Mouse (Mus musculus) lung, embryonic 15.5 days (tissue): ENCODE data around the gene Cyp2u1. TPM values are rescaled to one million over a fixed set of nuclear protein-coding genes. Genes with fewer than 3 reads are reported as not detected.

Experiments used
- ATAC-seq: fragments of 200-750 bp; cut with Nextera tagmentation; 2 replicates; pipeline ENCODE4 v1.8.0; 2017; ENCODE audit warnings: moderate number of reproducible peaks, borderline replicate concordance; ENCODE audit not compliant: low FRiP score, low TSS enrichment; ENCODE audit errors: extremely low read depth
- H3K27ac ChIP-seq: fragments of 300-500 bp; sonication (generic); 2 replicates; pipeline ENCODE4 v1.5.1; 2015; ENCODE audit warnings: moderate library complexity, mild to moderate bottlenecking, inconsistent platforms
- H3K27me3 ChIP-seq: fragments of 300-500 bp; sonication (generic); 2 replicates; pipeline ENCODE4 v1.6.1; 2015; ENCODE audit warnings: inconsistent platforms
- H3K36me3 ChIP-seq: fragments of 300-500 bp; sonication (generic); 2 replicates; pipeline ENCODE4 v1.6.1; 2015; ENCODE audit warnings: inconsistent platforms
- H3K4me1 ChIP-seq: fragments of 300-500 bp; sonication (generic); 2 replicates; pipeline ENCODE4 v1.6.1; 2015; ENCODE audit warnings: inconsistent platforms
- H3K4me2 ChIP-seq: fragments of 300-500 bp; sonication (generic); 2 replicates; pipeline ENCODE4 v1.6.1; 2015; ENCODE audit warnings: inconsistent platforms, mild to moderate bottlenecking, moderate library complexity
- H3K4me3 ChIP-seq: fragments of 300-500 bp; sonication (generic); 2 replicates; pipeline ENCODE4 v1.5.1; 2015; ENCODE audit warnings: mild to moderate bottlenecking, inconsistent platforms
- H3K9ac ChIP-seq: fragments of 300-500 bp; sonication (generic); 2 replicates; pipeline ENCODE4 v1.6.1; 2015; ENCODE audit warnings: inconsistent platforms
- H3K9me3 ChIP-seq: fragments of 300-500 bp; sonication (generic); 2 replicates; pipeline ENCODE4 v1.6.1; 2016; ENCODE audit warnings: inconsistent platforms
- WGBS: fragments of 180-500 bp; shearing (Covaris S2); methylation state at CpG from one replicate; pipeline ENCODE4 v1.1.7; 2015; 5-methylcytosine and 5-hydroxymethylcytosine counted together
- polyA plus RNA-seq: library from polyadenylated mRNA; unstranded; fragments of >200 nt; fragmentation: Nextera tagmentation; extraction: Ambion mirVana; gene quantifications from 2 replicates; pipeline ENCODE4 v1.2.1, GENCODE M21; 2015

Cyp2u1 gene
- polyA plus RNA-seq, 1 experiment from 2014 or later: 2.2 TPM

GRCm38 (mm10) chr3:131327189-131327588, 24.2 kb upstream of the Cyp2u1 start:
- no peaks in the 10 kb centered on the region for H3K4me1 ChIP-seq
- WGBS: 63% methylated on average over 7 of the region's 7 CpGs
- H3K4me2 ChIP-seq: no peak overlapping the region
- no peak overlapping the region for H3K27ac ChIP-seq
- no peaks in the 10 kb centered on the region for H3K27me3 ChIP-seq
- no peaks in the 10 kb centered on the region for H3K9me3 ChIP-seq
- H3K4me3 ChIP-seq: no peak overlapping the region
- no peak overlapping the region for H3K9ac ChIP-seq
- H3K36me3 ChIP-seq: no peaks in the 10 kb centered on the region
- ATAC-seq: no peak

GRCm38 (mm10) chr3:131326637-131327036, 23.6 kb upstream of the Cyp2u1 start:
- 82% methylated on average over 4 of the region's 4 CpGs for WGBS
- no peak overlapping the region for H3K4me2 ChIP-seq
- H3K27ac ChIP-seq: no peak overlapping the region
- no peaks in the 10 kb centered on the region for H3K4me1 ChIP-seq
- H3K4me3 ChIP-seq: no peak overlapping the region
- H3K27me3 ChIP-seq: no peaks in the 10 kb centered on the region
- no peaks in the 10 kb centered on the region for H3K9me3 ChIP-seq
- ATAC-seq: no peak
- H3K9ac ChIP-seq: no peak overlapping the region
- H3K36me3 ChIP-seq: no peaks in the 10 kb centered on the region

- H3K9me3 ChIP-seq: no peaks in the 10 kb centered on the region
- 67% methylated on average over 14 of the region's 14 CpGs for WGBS
- H3K36me3 ChIP-seq: no peaks in the 10 kb centered on the region
- no peak overlapping the region for H3K4me2 ChIP-seq
- H3K4me1 ChIP-seq: 0 out of 2 replicates have a peak, but pooled peaks cover 4% of the 10 kb centered on the region
- no peaks in the 10 kb centered on the region for H3K27me3 ChIP-seq
- ATAC-seq: no peak
- no peak overlapping the region for H3K27ac ChIP-seq
- no peak overlapping the region for H3K9ac ChIP-seq
- H3K4me3 ChIP-seq: no peak overlapping the region
These were observed 19.2 kb upstream of the Cyp2u1 start for GRCm38 (mm10) chr3:131322081-131322815.

- Histone ChIP-seq H3K9me3 (no peaks in the 10 kb centered on the region), H3K4me1 (0 out of 2 replicates have a peak, but pooled peaks cover 4% of the 10 kb centered on the region), H3K9ac (no peak overlapping the region), H3K27me3 (no peaks in the 10 kb centered on the region), H3K4me2 (no peak overlapping the region), H3K27ac (no peak overlapping the region), H3K36me3 (no peaks in the 10 kb centered on the region), H3K4me3 (no peak overlapping the region)
- 7% methylated on average over 3 of the region's 3 CpGs for WGBS
- ATAC-seq: no peak
These were observed 17.2 kb upstream of the Cyp2u1 start for GRCm38 (mm10) chr3:131320184-131320583.

GRCm38 (mm10) chr3:131318211-131318610, 15.2 kb upstream of the Cyp2u1 start:
- Histone ChIP-seq H3K9me3 (no peaks in the 10 kb centered on the region), H3K36me3 (no peaks in the 10 kb centered on the region), H3K4me1 (0 out of 2 replicates have a peak, but pooled peaks cover 4% of the 10 kb centered on the region), H3K9ac (no peak overlapping the region), H3K27me3 (no peaks in the 10 kb centered on the region), H3K4me2 (no peak overlapping the region), H3K27ac (no peak overlapping the region), H3K4me3 (no peak overlapping the region)
- ATAC-seq: no peak
- WGBS: 43% methylated on average over 2 of the region's 2 CpGs

- peak; percentile 49; the same call in 1 of the 2 replicates for ATAC-seq
- no peaks in the 10 kb centered on the region for H3K36me3 ChIP-seq
- H3K27ac ChIP-seq: no peak overlapping the region
- H3K4me3 ChIP-seq: no peak overlapping the region
- 0 out of 2 replicates have a peak, but pooled peaks cover 4% of the 10 kb centered on the region for H3K4me1 ChIP-seq
- no peak overlapping the region for H3K9ac ChIP-seq
- H3K9me3 ChIP-seq: no peaks in the 10 kb centered on the region
- WGBS: 56% methylated on average over 1 of the region's 1 CpGs
- no peaks in the 10 kb centered on the region for H3K27me3 ChIP-seq
- H3K4me2 ChIP-seq: no peak overlapping the region
These were observed 14.1 kb upstream of the Cyp2u1 start for GRCm38 (mm10) chr3:131317126-131317525.

GRCm38 (mm10) chr3:131315957-131316510, 13.0 kb upstream of the Cyp2u1 start:
- WGBS: 55% methylated on average over 4 of the region's 4 CpGs
- Histone ChIP-seq H3K4me3 (no peak overlapping the region), H3K4me2 (no peak overlapping the region), H3K9me3 (no peaks in the 10 kb centered on the region), H3K36me3 (no peaks in the 10 kb centered on the region), H3K27me3 (no peaks in the 10 kb centered on the region), H3K4me1 (0 out of 2 replicates have a peak, but pooled peaks cover 4% of the 10 kb centered on the region), H3K9ac (no peak overlapping the region), H3K27ac (no peak overlapping the region)
- ATAC-seq: no peak

GRCm38 (mm10) chr3:131312340-131312739, 9.3 kb upstream of the Cyp2u1 start:
- Histone ChIP-seq H3K9me3 (no peaks in the 10 kb centered on the region; the same call in 1 of the 2 replicates), H3K27me3 (no peaks in the 10 kb centered on the region), H3K4me2 (no peak overlapping the region), H3K27ac (no peak overlapping the region), H3K4me1 (no peaks in the 10 kb centered on the region), H3K36me3 (no peaks in the 10 kb centered on the region), H3K9ac (no peak overlapping the region), H3K4me3 (no peak overlapping the region)
- ATAC-seq: no peak
- WGBS: 21% methylated on average over 9 of the region's 9 CpGs

- no peak for ATAC-seq
- H3K36me3 ChIP-seq: no peaks in the 10 kb centered on the region
These were observed 7.5 kb upstream of the Cyp2u1 start for GRCm38 (mm10) chr3:131310572-131310971.

GRCm38 (mm10) chr3:131307811-131308210, 4.8 kb upstream of the Cyp2u1 start:
- no peaks in the 10 kb centered on the region; the same call in 1 of the 2 replicates for H3K9me3 ChIP-seq
- H3K36me3 ChIP-seq: no peaks in the 10 kb centered on the region
- H3K4me1 ChIP-seq: no peaks in the 10 kb centered on the region
- no peak overlapping the region for H3K27ac ChIP-seq
- ATAC-seq: no peak
- no peaks in the 10 kb centered on the region for H3K27me3 ChIP-seq
- no peak overlapping the region for H3K4me3 ChIP-seq
- no peak overlapping the region for H3K9ac ChIP-seq
- no peak overlapping the region for H3K4me2 ChIP-seq
- WGBS: 83% methylated on average over 3 of the region's 3 CpGs

More at GRCm38 (mm10) chr3:131310572-131310971, 7.5 kb upstream of the Cyp2u1 start:
- 68% methylated on average over 4 of the region's 4 CpGs for WGBS
- Histone ChIP-seq H3K4me2 (no peak overlapping the region), H3K4me1 (no peaks in the 10 kb centered on the region), H3K9me3 (no peaks in the 10 kb centered on the region; the same call in 1 of the 2 replicates), H3K4me3 (no peak overlapping the region), H3K9ac (no peak overlapping the region), H3K27ac (no peak overlapping the region), H3K27me3 (no peaks in the 10 kb centered on the region)

GRCm38 (mm10) chr3:131306255-131306654, 3.2 kb upstream of the Cyp2u1 start:
- WGBS: 87% methylated on average over 7 of the region's 7 CpGs
- H3K9ac ChIP-seq: no peak overlapping the region
- H3K4me1 ChIP-seq: peaks cover 7% of the 10 kb centered on the region; the same call in 1 of the 2 replicates
- H3K27ac ChIP-seq: no peak overlapping the region
- no peaks in the 10 kb centered on the region; the same call in 1 of the 2 replicates for H3K9me3 ChIP-seq
- no peaks in the 10 kb centered on the region for H3K27me3 ChIP-seq
- ATAC-seq: no peak
- H3K4me2 ChIP-seq: no peak overlapping the region
- H3K4me3 ChIP-seq: no peak overlapping the region
- H3K36me3 ChIP-seq: no peaks in the 10 kb centered on the region

GRCm38 (mm10) chr3:131303320-131303714, 290 bp upstream of the Cyp2u1 start:
- no peaks in the 10 kb centered on the region for H3K27me3 ChIP-seq
- ATAC-seq: 0 out of 2 replicates have a peak, but pooled peaks have one; percentile 9
- H3K27ac ChIP-seq: no peak overlapping the region
- WGBS: 20% methylated on average over 5 of the region's 5 CpGs
- peaks cover 7% of the 10 kb centered on the region; the same call in 1 of the 2 replicates for H3K4me1 ChIP-seq
- H3K4me3 ChIP-seq: peak overlapping the region; percentile 74
- no peaks in the 10 kb centered on the region for H3K36me3 ChIP-seq
- peak overlapping the region; percentile 54; the same call in 1 of the 2 replicates for H3K9ac ChIP-seq
- H3K9me3 ChIP-seq: no peaks in the 10 kb centered on the region
- peak overlapping the region; percentile 98 for H3K4me2 ChIP-seq
